Mouse (Mus musculus) forebrain, embryonic 14.5 days (tissue): ENCODE measurements around the gene Tmc8. TPM values are rescaled to one million over a fixed set of nuclear protein-coding genes. Genes with fewer than 3 reads are reported as not detected.
A peak's percentile ranks its signal among the peaks of the same experiment; 100 is the strongest.

ENCODE experiments used
- ATAC-seq: fragments of 200-750 bp; cut with Nextera tagmentation; 2 replicates; pipeline ENCODE4 v1.8.0; 2017; ENCODE audit warnings: mild to moderate bottlenecking, moderate library complexity
- DNase-seq: peaks from one replicate; pipeline ENCODE4 v3.0.0-alpha.2; 2015; ENCODE audit warnings: low spot score
- H3K27ac ChIP-seq: fragments of 300-500 bp; sonication (generic); 2 replicates; pipeline ENCODE4 v1.5.1; 2014; ENCODE audit warnings: low read depth, mild to moderate bottlenecking, control low read depth, low read length, moderate library complexity
- H3K27me3 ChIP-seq: fragments of 300-500 bp; sonication (generic); replicated peaks from 2 replicates; pipeline ENCODE4 v1.6.1; 2014; ENCODE audit warnings: low read length, control low read depth, mixed read lengths; ENCODE audit not compliant: control insufficient read depth, insufficient read depth
- H3K36me3 ChIP-seq: fragments of 300-500 bp; sonication (generic); 2 replicates; pipeline ENCODE4 v1.6.1; 2014; ENCODE audit warnings: low read length, control low read depth; ENCODE audit not compliant: control insufficient read depth, insufficient read depth
- H3K4me1 ChIP-seq: fragments of 300-500 bp; sonication (generic); 2 replicates; pipeline ENCODE4 v1.6.1; 2014; ENCODE audit warnings: antibody characterized with exemption, low read length, control low read depth; ENCODE audit not compliant: control insufficient read depth, insufficient read depth
- H3K4me2 ChIP-seq: fragments of 300-500 bp; sonication (generic); 2 replicates; pipeline ENCODE4 v1.6.1; 2014; ENCODE audit warnings: mild to moderate bottlenecking, control low read depth, low read length
- H3K4me3 ChIP-seq: fragments of 300-500 bp; sonication (generic); 2 replicates; pipeline ENCODE4 v1.5.1; 2014; ENCODE audit warnings: low read depth, low read length, control low read depth
- H3K9ac ChIP-seq: fragments of 300-500 bp; sonication (generic); 2 replicates; pipeline ENCODE4 v1.6.1; 2014; ENCODE audit warnings: mild to moderate bottlenecking, low read length, control low read depth, moderate library complexity
- H3K9me3 ChIP-seq: fragments of 300-500 bp; sonication (generic); replicated peaks from 2 replicates; pipeline ENCODE4 v1.6.1; 2016; ENCODE audit warnings: low read length, control low read depth, mixed read lengths; ENCODE audit not compliant: control insufficient read depth
- WGBS: fragments of 180-500 bp; shearing (Covaris S2); extraction: QIAGEN DNeasy Blood & Tissue Kit; methylation state at CpG from one replicate; pipeline ENCODE4 v1.1.7; 2014; 5-methylcytosine and 5-hydroxymethylcytosine counted together
- polyA plus RNA-seq: library from polyadenylated mRNA; unstranded; fragments of >200 nt; fragmentation: Nextera tagmentation; extraction: Ambion mirVana; gene quantifications from 2 replicates; pipeline ENCODE4 v1.2.1, GENCODE M21; 2014

Gene Tmc8
- polyA plus RNA-seq, 1 experiment from 2014 or later, result 0.29 TPM

- DNase-seq (no peak), ATAC-seq (no peak)
- H3K9ac ChIP-seq, result peak overlapping the region; percentile 43; the same call in 1 of the 2 replicates
- no peak overlapping the region for H3K4me3 ChIP-seq
- 0 out of 2 replicates have a peak overlapping the region, but pooled peaks have one; percentile 6 for H3K27ac ChIP-seq
- no peaks in the 10 kb centered on the region for H3K36me3 ChIP-seq
- no peaks in the 10 kb centered on the region for H3K9me3 ChIP-seq
- peak overlapping the region; percentile 48; the same call in 1 of the 2 replicates for H3K4me2 ChIP-seq
- H3K4me1 ChIP-seq, result peaks cover 6% of the 10 kb centered on the region
- WGBS, result 81% methylated on average over 12 of the region's 12 CpGs
- peaks cover 40% of the 10 kb centered on the region for H3K27me3 ChIP-seq
Observed at GRCm38 (mm10) chr11:117778851-117779433, 2.9 kb upstream of the Tmc8 start.

GRCm38 (mm10) chr11:117779434-117780198 is 2.3 kb upstream of the Tmc8 start:
- peak; percentile 37; the same call in 1 of the 2 replicates for ATAC-seq
- WGBS, result 5% methylated on average over 34 of the region's 38 CpGs

GRCm38 (mm10) chr11:117780199-117780515 is 1.7 kb upstream of the Tmc8 start:
- Histone ChIP-seq H3K4me2 (peak overlapping the region; percentile 48), H3K4me3 (peak overlapping the region; percentile 22), H3K9ac (peak overlapping the region; percentile 43; the same call in 1 of the 2 replicates), H3K27me3 (peaks cover 44% of the 10 kb centered on the region), H3K4me1 (peaks cover 6% of the 10 kb centered on the region), H3K36me3 (no peaks in the 10 kb centered on the region), H3K27ac (0 out of 2 replicates have a peak overlapping the region, but pooled peaks have one; percentile 6), H3K9me3 (no peaks in the 10 kb centered on the region)
- ATAC-seq (no peak), DNase-seq (no peak)
- WGBS, result 3% methylated on average over 15 of the region's 17 CpGs

More at GRCm38 (mm10) chr11:117779434-117780198, 2.3 kb upstream of the Tmc8 start:
- Histone ChIP-seq H3K9ac (peak overlapping the region; percentile 43), H3K4me1 (peaks cover 6% of the 10 kb centered on the region), H3K27me3 (peaks cover 44% of the 10 kb centered on the region), H3K4me2 (peak overlapping the region; percentile 48), H3K36me3 (no peaks in the 10 kb centered on the region), H3K4me3 (peak overlapping the region; percentile 22), H3K27ac (0 out of 2 replicates have a peak overlapping the region, but pooled peaks have one; percentile 6), H3K9me3 (no peaks in the 10 kb centered on the region)
- DNase-seq, result peak; percentile 51

GRCm38 (mm10) chr11:117780582-117781111 is 1.2 kb upstream of the Tmc8 start:
- Histone ChIP-seq H3K27ac (no peak overlapping the region), H3K9ac (no peak overlapping the region), H3K27me3 (peaks cover 44% of the 10 kb centered on the region), H3K4me1 (peaks cover 6% of the 10 kb centered on the region), H3K9me3 (no peaks in the 10 kb centered on the region), H3K4me2 (peak overlapping the region; percentile 48), H3K36me3 (no peaks in the 10 kb centered on the region), H3K4me3 (peak overlapping the region; percentile 22; the same call in 1 of the 2 replicates)
- WGBS, result 3% methylated on average over 19 of the region's 19 CpGs
- ATAC-seq (peak; percentile 24; the same call in 1 of the 2 replicates), DNase-seq (peak; percentile 50)

GRCm38 (mm10) chr11:117781199-117781821 is 566 bp upstream of the Tmc8 start:
- Histone ChIP-seq H3K4me3 (no peak overlapping the region), H3K36me3 (no peaks in the 10 kb centered on the region), H3K4me2 (peak overlapping the region; percentile 18; the same call in 1 of the 2 replicates), H3K9ac (no peak overlapping the region), H3K27me3 (peaks cover 44% of the 10 kb centered on the region), H3K4me1 (peaks cover 6% of the 10 kb centered on the region), H3K9me3 (no peaks in the 10 kb centered on the region), H3K27ac (0 out of 2 replicates have a peak overlapping the region, but pooled peaks have one; percentile 5)
- ATAC-seq (no peak), DNase-seq (no peak)
- WGBS, result 32% methylated on average over 18 of the region's 18 CpGs

- WGBS, result 52% methylated on average over 9 of the region's 9 CpGs
- peak overlapping the region; percentile 59 for H3K9ac ChIP-seq
Observed at GRCm38 (mm10) chr11:117782705-117783034, 794 bp downstream of the Tmc8 start.

GRCm38 (mm10) chr11:117783089-117783488 is 1.2 kb downstream of the Tmc8 start:
- peaks cover 44% of the 10 kb centered on the region for H3K27me3 ChIP-seq
- WGBS, result 3% methylated on average over 31 of the region's 31 CpGs
- peaks cover 6% of the 10 kb centered on the region for H3K4me1 ChIP-seq
- H3K9me3 ChIP-seq, result no peaks in the 10 kb centered on the region
- DNase-seq (peak; percentile 75), ATAC-seq (peak; percentile 35; the same call in 1 of the 2 replicates)
- H3K4me3 ChIP-seq, result peak overlapping the region; percentile 19
- H3K27ac ChIP-seq, result no peak overlapping the region
- H3K9ac ChIP-seq, result peak overlapping the region; percentile 59
- peak overlapping the region; percentile 54 for H3K4me2 ChIP-seq
- H3K36me3 ChIP-seq, result no peaks in the 10 kb centered on the region

More at GRCm38 (mm10) chr11:117782705-117783034, 794 bp downstream of the Tmc8 start:
- no peaks in the 10 kb centered on the region for H3K36me3 ChIP-seq
- peaks cover 6% of the 10 kb centered on the region for H3K4me1 ChIP-seq
- H3K27ac ChIP-seq, result no peak overlapping the region
- H3K4me2 ChIP-seq, result peak overlapping the region; percentile 54
- no peaks in the 10 kb centered on the region for H3K9me3 ChIP-seq
- peak overlapping the region; percentile 19 for H3K4me3 ChIP-seq
- DNase-seq, result no peak
- no peak for ATAC-seq
- peaks cover 44% of the 10 kb centered on the region for H3K27me3 ChIP-seq

- no peak for ATAC-seq
- Histone ChIP-seq H3K27ac (no peak overlapping the region), H3K4me1 (peaks cover 6% of the 10 kb centered on the region), H3K9me3 (no peaks in the 10 kb centered on the region), H3K4me2 (peak overlapping the region; percentile 54), H3K36me3 (no peaks in the 10 kb centered on the region), H3K27me3 (peaks cover 41% of the 10 kb centered on the region), H3K9ac (peak overlapping the region; percentile 59), H3K4me3 (no peak overlapping the region)
- 27% methylated on average over 10 of the region's 10 CpGs for WGBS
- no peak for DNase-seq
Observed at GRCm38 (mm10) chr11:117783683-117784309, 1.9 kb downstream of the Tmc8 start.
